Mouse (Mus musculus) G1E-ER4 (cell line): Measurements from ENCODE around the gene Commd8. TPM values are rescaled to one million over a fixed set of nuclear protein-coding genes. Genes with fewer than 3 reads are reported as not detected.
A peak's percentile ranks its signal among the peaks of the same experiment; 100 is the strongest.

Experiments
- GATA1 ChIP-seq: IDR thresholded peaks from one replicate; pipeline ENCODE4 v1.8.0; 2012; ENCODE audit warnings: low read length, inconsistent platforms
- polyA plus RNA-seq: library from polyadenylated mRNA; stranded (reverse); fragments of >175 nt; gene quantifications from 2 replicates; pipeline ENCODE4 v1.2.3, GENCODE M21; 2012

The Commd8 gene
- 4.9 and 10.1 TPM in 2 replicates for polyA plus RNA-seq

GRCm38 (mm10) chr5:72167594-72168284, at the start of gene Commd8:
TSS of gene Commd8 (minus strand) at chr5:72168189.
- no peak for TF ChIP-seq GATA1

DNA sequence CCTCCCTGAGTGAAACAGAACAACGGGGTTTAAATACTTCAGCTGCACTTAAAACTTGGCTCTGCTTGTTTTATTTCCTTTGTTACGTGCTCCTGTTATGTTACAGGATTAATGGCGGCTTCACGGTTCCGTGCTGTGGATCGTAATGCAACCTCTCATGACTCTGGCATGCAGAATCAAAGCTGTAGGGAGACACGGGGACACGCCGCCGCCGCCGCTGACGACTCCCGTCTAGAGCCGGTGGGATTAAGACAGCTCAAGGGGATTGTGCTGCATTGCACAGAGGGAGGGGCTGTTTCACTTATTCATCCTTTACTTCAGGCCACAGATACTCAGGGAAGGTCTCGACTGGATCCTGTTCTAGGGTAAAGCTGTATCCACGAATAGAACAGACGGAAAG, 43.8 kb upstream of the Commd8 start:
- no peak for TF ChIP-seq GATA1

DNA sequence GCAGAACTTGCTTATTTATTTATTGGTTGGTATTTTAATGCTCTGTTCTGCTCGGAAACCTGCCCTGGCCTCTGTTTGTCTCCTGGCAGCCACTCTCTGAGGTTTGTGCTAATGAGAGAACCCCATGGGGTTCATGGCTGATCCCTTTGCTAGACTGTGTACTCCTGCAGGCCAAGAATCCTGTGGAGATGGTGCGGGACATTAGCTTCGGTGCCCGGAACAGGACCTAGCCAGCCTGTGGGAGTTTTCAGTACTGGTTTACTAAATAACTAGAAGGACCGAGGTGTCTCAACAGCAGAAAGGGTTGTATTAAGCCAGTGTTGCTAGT, 42.8 kb upstream of the Commd8 start:
- no peak for TF ChIP-seq GATA1

DNA sequence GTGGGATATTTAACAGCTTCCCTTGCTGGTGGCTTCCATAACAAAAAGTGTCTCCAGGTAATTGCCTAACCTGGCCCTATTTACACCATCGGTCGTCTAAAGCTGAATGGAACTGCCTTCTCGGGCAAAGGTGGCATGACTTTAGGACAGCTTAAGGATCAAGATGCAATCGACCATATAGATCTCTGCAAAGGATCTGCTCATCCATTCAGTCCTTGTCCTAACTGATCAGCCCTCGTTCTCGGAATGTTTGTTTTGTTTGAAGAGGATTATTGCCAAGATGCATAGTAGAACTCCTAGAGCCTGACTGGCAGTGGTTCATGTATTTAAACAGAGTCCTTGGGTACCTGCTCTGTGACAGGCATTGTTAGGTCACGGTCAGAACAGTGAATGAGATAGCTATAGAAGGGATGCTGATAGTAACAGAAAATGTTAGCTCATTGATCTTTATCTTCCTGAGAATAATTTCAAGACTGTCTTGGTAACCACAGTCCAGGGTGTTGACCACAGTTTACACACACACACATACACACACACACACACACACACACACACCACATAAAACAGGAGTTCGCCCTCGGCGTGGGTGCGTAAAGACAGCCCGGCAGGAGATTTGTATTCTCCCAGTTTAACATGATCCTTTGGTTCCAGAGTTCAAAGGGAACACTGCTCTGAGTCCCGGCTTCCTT, 42.3 kb upstream of the Commd8 start:
- no peak for TF ChIP-seq GATA1

DNA sequence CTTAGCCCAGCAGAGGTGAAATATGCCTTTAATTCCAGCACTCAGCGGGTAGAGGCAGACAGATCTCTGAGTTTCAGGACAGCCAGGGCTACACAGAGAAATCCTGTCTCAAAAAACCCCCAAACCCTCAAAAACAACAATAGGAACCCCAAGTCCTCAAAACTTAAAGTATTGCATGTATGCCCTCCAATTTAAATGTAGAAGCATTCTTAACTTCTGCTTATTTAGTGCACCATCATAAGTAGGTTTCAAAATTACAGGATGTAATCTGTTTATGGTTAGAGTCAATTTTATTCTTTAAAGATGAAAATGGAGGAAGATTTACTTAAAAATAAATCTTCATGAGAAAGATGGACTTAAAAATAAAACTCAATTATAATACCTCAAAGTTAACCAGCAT, 40.5 kb upstream of the Commd8 start:
- no peak for TF ChIP-seq GATA1

GRCm38 (mm10) chr5:72205271-72205670, 37.3 kb upstream of the Commd8 start:
- TF ChIP-seq GATA1 = no peak

DNA sequence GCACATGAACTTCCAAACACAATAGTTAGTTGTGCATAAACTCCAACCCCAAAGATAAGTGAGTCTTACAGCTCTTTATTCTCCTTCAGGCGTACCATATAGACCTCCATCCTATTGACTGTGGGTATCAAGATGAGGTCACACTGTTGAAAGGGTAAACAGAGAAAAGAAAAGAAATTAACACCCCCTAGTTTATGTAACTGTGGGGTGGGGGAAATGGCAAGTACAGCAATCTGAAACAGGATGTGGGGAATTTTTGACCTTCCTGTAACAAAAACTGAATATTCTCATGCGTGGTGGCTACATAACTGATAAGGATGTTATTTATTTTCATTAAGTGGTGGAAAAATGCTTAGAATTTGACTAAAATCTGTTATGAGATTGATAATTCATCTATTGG, 36.5 kb upstream of the Commd8 start:
- TF ChIP-seq GATA1 = no peak

- TF ChIP-seq GATA1 = no peak
These were observed 35.7 kb upstream of the Commd8 start for GRCm38 (mm10) chr5:72203734-72204073.

DNA sequence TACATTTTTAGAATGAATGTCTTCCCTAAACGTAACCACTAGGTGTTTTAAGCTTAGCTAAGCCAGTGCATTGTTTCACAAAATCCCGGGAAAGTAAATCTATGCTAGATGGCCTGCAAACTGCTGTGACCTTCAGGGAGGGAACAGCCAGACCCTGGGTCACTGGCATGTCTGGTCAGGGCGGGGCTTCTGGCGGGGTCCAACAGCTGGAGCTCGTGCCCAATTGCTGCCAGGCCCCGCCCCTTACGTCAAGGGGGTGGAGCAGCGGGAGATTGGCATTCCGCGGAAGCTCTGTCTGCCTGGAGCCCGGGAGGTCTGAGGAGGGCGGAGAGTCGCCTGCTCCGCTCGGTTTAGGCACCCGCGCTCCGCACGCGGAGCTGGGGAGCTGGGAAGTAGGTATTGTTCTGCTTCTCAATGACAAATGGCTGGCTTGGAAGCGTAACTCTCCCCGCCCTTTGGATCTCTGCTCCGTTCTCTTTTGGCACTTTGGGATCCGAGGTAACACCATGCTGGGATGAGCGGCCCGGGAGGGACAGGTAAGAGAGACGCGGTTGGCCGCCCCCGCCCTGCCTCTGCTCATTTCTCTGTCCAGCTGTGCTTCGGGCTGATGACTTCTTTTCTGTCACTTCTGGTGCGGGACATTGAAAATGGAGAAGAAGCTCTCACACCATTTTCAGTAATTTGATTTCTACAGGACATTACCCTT, 35.2 kb upstream of the Commd8 start:
- no peak for TF ChIP-seq GATA1

- TF ChIP-seq GATA1 = no peak
These were observed 34.0 kb upstream of the Commd8 start for GRCm38 (mm10) chr5:72202016-72202415.

DNA sequence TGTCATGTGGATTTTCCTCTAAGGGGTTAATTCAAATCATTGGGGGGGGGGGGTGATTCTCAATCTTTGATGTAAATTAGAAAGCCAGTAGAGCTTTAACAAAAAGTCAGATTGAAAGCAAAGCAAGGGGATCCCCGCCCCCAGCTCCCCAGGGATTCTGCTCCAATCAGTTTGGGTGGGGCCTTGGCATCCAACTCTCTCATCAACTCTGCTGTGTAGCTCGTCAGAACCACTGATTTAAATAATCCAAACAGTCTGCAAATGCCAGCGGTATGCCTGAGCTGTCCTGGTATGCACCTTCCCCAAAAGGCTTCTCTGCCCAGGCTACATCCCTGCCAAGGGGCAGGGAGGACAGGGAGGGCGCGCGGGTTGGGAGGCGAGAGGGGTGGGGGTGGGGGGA, 33.6 kb upstream of the Commd8 start:
- no peak for TF ChIP-seq GATA1

GRCm38 (mm10) chr5:72195442-72195841, 27.5 kb upstream of the Commd8 start:
- TF ChIP-seq GATA1 = no peak

DNA sequence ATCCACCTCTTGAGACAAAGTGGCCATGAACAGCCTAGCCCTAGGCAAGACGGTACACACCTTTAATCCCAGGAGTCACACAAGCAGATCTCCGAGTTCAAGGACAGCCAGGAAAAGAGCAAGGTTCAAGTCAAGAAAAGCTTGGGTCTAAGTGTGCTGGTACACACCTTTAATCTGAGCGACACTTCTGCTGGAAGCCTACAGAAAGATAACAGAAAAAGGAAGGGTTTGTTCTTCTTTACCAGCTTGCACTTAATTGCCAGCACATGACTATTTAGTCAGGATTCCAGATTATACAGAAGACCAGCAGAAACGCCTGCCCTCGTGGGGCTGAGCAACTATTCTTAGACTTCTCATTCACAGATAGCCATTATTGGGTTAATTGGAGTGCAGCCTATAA, 23.9 kb upstream of the Commd8 start:
- TF ChIP-seq GATA1 = no peak

GRCm38 (mm10) chr5:72191154-72191553, 23.2 kb upstream of the Commd8 start:
- no peak for TF ChIP-seq GATA1

DNA sequence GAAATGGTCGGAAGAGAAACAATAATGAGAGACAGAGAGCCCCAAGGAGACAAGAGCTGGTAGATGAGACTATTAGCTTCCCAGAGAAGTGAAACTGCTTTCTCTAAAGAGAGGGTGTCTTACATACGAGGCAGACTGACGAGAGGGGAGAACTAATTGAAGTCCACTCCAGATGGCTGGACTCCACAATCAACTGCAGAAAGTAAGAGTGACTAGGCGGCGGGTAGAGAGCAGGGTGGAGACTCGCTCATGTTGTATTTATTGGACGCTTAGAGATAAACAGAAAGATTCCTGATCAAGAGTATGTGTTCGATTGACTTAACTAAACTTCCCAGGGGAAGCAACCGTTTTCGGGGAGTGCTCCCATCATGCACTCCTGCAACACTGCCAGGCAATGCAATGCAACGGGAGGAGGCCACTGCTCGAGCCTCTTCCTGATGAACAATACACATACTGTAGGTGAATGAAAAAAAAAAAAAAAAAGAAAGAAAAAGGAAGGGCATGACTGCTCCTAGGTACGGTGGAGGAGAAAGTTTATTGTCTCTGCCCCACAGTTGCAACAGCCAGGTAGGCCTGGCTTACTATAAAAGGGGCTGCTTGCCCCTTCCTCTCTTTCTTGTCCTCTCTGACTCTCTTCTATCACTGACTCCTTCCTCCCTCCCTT, 16.6 kb upstream of the Commd8 start:
- TF ChIP-seq GATA1 = no peak

DNA sequence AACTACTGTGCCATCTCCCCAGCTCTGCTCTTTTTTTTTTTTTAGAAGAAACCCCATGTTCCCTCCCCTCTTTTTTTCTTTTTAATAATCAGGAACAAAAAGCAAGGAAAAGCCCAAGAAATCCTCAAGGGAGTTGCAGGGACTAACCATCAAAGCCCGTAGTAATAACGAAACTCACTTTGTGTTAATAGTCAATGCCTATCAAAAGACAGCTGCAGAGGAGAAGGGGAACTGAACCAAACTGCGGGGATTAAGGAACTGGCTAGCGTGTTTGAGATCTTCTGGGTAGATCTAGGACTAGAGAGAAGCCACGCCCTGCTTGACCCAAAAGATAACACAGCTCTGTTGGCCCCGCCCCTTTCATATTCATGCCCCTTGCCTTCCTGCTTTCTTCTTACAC, 15.9 kb upstream of the Commd8 start:
- peak; percentile 92 for TF ChIP-seq GATA1

DNA sequence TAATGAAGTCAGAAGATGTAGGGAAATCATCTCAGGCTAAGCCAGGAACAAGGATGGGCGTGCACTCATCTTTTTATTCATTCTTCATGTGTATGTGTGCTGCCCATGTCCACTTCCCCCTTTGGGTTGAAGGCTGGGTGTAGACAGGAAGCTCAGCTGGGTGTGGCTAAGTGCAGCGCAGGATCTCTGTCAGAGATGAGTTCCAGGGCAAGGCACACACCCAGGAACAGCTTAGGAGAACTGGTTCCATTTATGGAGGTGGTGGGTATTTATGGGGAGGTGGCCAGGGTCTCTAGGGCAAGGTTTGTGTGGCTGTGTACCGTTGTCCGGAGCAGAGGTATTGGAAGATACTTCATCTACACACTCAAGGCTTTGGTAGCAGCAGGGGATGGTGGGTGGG, 14.8 kb upstream of the Commd8 start:
- no peak for TF ChIP-seq GATA1

- TF ChIP-seq GATA1 = peak; percentile 52
These were observed 13.2 kb upstream of the Commd8 start for GRCm38 (mm10) chr5:72181194-72181593.
